Mouse (Mus musculus) bone marrow, adult 2 months (tissue): Measurements from ENCODE around the gene Tiprl.

Source experiments
- CTCF ChIP-seq: fragments of 200-500 bp; IDR thresholded peaks from 2 replicates; pipeline ENCODE4 v1.5.1; 2011; ENCODE audit warnings: low read length, control low read depth; ENCODE audit not compliant: control insufficient read depth, insufficient read depth
- POLR2A ChIP-seq: fragments of 200-500 bp; IDR thresholded peaks from 2 replicates; pipeline ENCODE4 v1.6.1; 2011; ENCODE audit warnings: low read depth, mild to moderate bottlenecking, control low read depth, low read length, borderline replicate concordance; ENCODE audit not compliant: control insufficient read depth

- TF ChIP-seq POLR2A = no peak
- TF ChIP-seq CTCF = no peak
Observed at GRCm38 (mm10) chr1:165281351-165282221, 44.8 kb upstream of the Tiprl start.
